Mouse (Mus musculus) lung, postnatal 14 days (tissue): ENCODE results near the gene Ahdc1.

Source experiments
- DNase-seq: peaks from one replicate; pipeline ENCODE4 v3.0.0; 2021

Ahdc1 gene

GRCm38 (mm10) chr4:133042244-133042643, 31.2 kb downstream of the Ahdc1 start:
- no peak for DNase-seq

- no peak for DNase-seq
Observed at GRCm38 (mm10) chr4:133042651-133043635, 31.9 kb downstream of the Ahdc1 start.

GRCm38 (mm10) chr4:133043798-133044646, 33.0 kb downstream of the Ahdc1 start:
- peak; percentile 52 for DNase-seq

DNA sequence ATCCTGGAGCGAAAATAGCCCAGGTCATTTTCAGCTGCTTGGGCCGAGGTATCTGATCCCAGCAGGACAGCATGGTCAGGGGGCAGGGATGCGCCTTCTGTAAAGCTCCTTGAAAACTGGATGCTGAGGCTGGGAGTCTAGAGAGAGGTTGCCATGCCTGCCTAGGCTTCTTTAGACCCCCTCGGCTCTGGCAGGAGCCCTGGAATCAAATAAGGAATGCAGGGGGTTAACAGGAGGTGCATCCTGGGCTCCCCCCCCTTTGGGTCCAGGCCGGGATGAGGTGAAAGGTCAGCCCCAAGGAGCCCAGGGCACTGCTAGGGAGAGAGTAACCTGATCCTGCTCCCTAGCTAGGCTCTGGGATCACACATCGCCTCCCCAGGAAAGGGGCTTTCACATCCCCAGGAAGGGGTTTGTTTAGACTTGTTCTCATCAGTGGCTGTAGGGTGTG, 33.6 kb downstream of the Ahdc1 start:
- no peak for DNase-seq

GRCm38 (mm10) chr4:133045771-133046474, 34.9 kb downstream of the Ahdc1 start:
- DNase-seq, result peak; percentile 68

DNA sequence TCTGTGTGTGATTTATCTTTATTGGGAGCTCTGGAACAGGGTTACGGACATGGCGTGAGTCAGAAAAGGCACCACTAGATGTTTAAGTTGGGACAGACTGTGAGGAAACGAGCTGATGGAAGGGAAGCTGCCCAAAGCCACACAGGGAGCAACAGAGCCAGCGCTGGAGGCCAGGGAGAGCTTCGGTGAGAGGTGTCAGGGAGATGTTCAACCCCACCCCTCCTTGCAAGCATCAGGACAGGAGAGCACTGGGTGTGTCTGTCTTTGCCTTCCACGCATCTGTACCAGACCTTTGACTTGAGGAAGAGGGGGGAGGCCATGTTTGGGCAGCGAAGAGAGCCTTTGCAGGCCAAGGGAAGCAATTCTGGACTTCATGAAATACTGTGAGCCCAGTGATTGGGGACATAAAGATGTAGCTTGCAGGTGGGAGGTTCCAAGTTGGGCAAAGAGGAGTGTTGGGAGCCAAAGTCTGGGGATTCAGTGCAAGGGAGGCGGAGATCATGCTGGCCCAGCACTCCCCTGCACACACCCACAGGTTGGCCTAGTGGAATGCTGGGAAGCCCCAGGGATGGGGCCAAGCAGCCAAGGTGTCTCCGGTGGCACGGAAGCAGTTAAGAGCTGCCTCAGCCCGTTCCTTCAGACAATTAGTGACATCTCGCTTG, 35.8 kb downstream of the Ahdc1 start:
- DNase-seq, result no peak

- DNase-seq, result no peak
Observed at GRCm38 (mm10) chr4:133047353-133048105, 36.5 kb downstream of the Ahdc1 start.

DNA sequence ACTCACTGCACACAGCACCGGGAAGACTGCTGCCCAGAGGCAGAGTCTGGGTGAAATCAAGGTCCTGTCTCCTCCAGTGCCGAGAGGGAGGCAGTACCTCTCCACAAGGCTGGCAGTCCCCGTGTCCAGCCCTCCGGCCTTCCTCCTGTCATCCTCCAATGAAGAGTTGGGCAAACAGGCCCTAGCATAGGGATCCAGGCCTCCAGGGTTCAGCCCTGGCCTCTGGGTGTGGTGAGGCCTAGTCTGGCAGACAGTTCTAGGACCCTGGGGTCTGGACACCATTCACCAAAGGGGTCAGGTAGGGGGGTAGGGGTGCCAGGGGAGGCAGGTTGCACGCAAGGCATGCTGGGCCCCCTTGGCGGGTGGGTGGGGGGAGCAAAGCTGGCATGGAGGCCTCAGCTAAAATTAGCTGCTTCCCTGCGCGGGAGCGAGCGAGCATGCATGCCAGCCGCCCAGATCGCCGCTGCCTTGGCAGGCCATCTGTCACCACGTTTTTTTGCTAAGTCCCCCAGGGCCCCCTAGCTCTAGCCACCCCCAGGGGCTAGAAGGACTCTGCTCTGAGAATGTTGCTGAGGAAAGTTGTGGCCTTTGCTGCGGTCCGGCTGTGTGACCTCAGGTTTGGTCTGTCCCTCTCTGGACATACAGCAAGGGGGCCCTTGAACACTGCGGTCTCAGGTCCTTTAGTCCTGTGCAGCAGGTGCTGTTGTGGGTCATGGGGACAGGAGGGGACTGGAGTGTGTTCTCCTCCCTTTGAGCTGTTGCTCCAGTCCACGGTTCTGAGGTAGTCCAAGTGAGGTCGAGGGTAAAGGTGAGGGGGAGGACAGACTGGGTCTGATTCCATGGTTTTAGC, 38.2 kb downstream of the Ahdc1 start:
- DNase-seq, result no peak

GRCm38 (mm10) chr4:133050196-133050836, 39.3 kb downstream of the Ahdc1 start:
- DNase-seq, result no peak

DNA sequence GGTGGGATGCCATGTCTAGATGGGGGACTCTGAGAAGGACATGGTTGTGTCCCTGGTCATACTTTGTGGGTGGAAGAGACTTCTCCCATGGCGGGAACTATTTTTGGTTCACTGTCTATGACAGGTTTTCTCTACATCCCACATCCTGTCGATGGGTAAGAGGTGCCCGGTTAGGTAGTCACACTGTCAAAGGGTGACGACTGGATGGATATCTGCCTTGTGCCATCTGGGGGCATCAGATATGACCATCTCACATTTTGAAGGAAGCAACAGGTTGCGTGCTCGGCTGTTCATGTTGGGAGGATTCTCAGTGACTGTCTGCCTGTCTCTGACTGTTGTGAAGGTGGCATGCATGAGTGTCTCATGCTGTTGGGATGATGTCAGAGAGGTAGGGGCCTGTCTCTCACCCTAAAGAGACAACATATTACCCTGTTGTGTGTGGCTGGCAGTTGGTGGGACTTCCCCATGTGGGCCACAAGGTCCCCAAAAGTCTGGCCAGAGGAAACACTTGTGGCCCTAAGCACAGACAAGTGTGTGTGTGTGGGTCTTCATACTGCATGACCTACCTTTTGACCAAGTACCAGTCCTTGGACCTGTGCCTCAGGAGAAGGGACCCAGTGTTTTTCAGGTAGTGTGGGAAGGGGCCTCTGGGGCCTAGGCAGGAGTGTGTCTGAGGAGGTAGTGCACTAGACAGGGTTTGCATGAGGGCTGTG, 39.9 kb downstream of the Ahdc1 start:
- DNase-seq, result no peak

GRCm38 (mm10) chr4:133051550-133051865, 40.4 kb downstream of the Ahdc1 start:
- DNase-seq, result no peak

- DNase-seq, result no peak
Observed at GRCm38 (mm10) chr4:133052029-133052745, 41.1 kb downstream of the Ahdc1 start.

- no peak for DNase-seq
Observed at GRCm38 (mm10) chr4:133052995-133053572, 42.0 kb downstream of the Ahdc1 start.

- DNase-seq, result no peak
Observed at GRCm38 (mm10) chr4:133054530-133054929, 43.5 kb downstream of the Ahdc1 start.

DNA sequence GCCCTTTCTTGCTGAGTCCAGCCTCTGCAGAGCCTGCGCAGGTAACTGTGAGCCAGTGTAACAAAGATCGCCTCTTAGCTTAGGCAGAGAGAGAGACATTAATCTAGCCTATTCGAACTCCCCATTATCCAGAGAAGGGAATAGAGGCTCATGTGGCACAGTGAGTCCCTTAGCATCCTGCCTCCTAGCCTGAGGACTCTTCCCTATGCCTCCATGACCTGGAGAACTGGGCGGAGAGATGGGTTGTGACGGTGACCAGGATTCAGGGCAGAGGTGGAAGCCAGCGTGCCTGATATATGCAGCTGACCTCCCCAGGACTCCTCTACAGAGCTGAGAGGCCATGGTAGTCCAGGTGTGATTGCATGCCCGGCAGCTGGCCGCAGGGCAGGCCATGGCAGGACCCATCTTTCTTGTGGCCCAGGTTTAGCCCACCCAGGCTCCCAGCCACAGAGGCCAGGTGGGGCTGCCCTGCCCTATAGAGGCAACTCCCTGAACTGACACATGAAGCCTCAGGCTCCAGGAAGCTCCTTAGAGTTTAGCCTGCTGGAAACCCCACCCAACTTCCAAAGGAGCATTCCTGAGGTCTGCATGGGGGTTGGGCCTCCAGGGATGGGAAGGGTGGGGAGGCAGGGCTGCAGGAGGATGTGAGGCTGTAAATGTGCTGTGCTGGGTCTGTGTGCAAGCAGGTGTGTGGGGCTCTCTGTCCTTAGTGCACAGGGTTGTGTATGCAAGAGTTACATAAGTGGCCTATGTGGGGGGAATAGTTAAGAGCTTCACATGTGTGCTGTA, 44.3 kb downstream of the Ahdc1 start:
- no peak for DNase-seq

DNA sequence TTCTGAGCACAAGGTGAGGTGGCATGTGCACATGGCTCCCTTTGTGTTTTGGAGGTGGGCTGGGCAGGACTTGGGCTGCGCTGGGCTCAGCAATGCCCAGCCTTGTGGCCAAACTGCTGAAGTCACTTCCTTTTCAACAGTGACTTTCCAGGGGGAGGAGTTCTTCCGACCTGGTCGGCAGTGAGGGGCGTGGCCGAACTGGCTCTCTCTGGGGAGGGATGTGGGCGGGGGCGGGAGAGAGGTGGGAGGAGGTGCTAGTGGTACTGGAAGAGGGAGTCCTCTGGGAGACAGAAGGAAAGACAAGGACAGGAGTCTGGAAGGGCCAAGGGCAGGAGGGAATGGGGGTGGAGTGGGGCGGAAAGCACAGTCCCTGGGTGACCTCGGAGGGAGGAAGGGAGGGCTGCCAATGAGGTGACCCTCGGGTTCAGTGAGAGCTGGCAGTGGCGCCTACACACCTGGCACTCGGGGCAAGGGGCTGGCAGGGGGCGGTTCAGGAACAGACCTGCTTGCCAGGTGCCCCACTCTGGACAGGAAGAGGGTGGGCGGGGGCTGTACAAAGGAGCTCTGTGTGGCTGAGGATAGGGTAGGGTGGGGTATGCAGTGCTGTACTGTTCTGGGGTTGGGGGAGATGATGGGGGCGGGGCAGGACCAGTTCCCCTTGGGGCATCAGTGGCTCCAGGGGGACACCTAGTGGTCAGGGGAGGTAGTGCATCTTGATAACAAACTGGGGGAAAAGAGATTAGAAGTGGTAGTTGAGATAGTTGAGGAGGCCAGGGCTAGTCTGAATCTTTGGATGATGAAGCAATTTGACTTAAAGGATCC, 45.2 kb downstream of the Ahdc1 start:
- DNase-seq, result peak; percentile 89
